Mouse (Mus musculus) duodenum, adult 2 months (tissue): ENCODE results near the gene Sgms2. TPM values are rescaled to one million over a fixed set of nuclear protein-coding genes. Genes with fewer than 3 reads are reported as not detected.

ENCODE experiments used
- polyA plus RNA-seq: library from polyadenylated mRNA; depleted of rRNA; stranded (reverse); fragments of >200 nt; gene quantifications from 2 replicates; pipeline ENCODE4 v1.2.3, GENCODE M21; 2012; ENCODE audit warnings: low replicate concordance; rRNA removed

The Sgms2 gene
- 2.6 and 3.6 TPM in 2 replicates for polyA plus RNA-seq

GRCm38 (mm10) chr3:131491361-131491925, at the start of gene Sgms2:
TSS of gene Sgms2 (minus strand) at chr3:131491411.

GRCm38 (mm10) chr3:131302452-131303319, 188.5 kb downstream of the Sgms2 start, which contains the start of gene Cyp2u1:
TSS of gene Cyp2u1 (minus strand) at chr3:131303227.

GRCm38 (mm10) chr3:131271559-131272373, 219.4 kb downstream of the Sgms2 start, which contains the start of gene Hadh:
TSS of gene Hadh (minus strand) at chr3:131272101.

Other genes with a start within 250 kb of the Sgms2 start
- 320 and 401 TPM in 2 replicates for gene Hadh, start 219.3 kb downstream of the Sgms2 start, polyA plus RNA-seq
- gene Cyp2u1, start 188.2 kb downstream of the Sgms2 start, polyA plus RNA-seq = 2.7 and 11.7 TPM in 2 replicates
- 11.7 and 22.8 TPM in 2 replicates for gene Papss1, start 73.4 kb upstream of the Sgms2 start, polyA plus RNA-seq